Mouse (Mus musculus) heart, postnatal 0 days (tissue): ENCODE data around the gene Fgfr2. TPM values are rescaled to one million over a fixed set of nuclear protein-coding genes. Genes with fewer than 3 reads are reported as not detected.

Experiments used
- ATAC-seq: fragments of 200-750 bp; cut with Nextera tagmentation; 2 replicates; pipeline ENCODE4 v1.8.0; 2017; ENCODE audit warnings: low read depth, moderate number of reproducible peaks, moderate library complexity; ENCODE audit not compliant: insufficient read depth
- DNase-seq: peaks from one replicate; pipeline ENCODE4 v3.0.0-alpha.2; 2016; ENCODE audit warnings: low spot score
- H3K27ac ChIP-seq: fragments of 300-500 bp; sonication (generic); 2 replicates; pipeline ENCODE4 v1.5.1; 2014; ENCODE audit warnings: low read depth, mild to moderate bottlenecking
- H3K27me3 ChIP-seq: fragments of 300-500 bp; sonication (generic); 2 replicates; pipeline ENCODE4 v1.6.1; 2014; ENCODE audit warnings: low read length, mixed read lengths; ENCODE audit not compliant: control insufficient read depth, insufficient read depth
- H3K36me3 ChIP-seq: fragments of 300-500 bp; sonication (generic); replicated peaks from 2 replicates; pipeline ENCODE4 v1.6.1; 2014; ENCODE audit warnings: low read length, mixed read lengths; ENCODE audit not compliant: control insufficient read depth, insufficient read depth
- H3K4me1 ChIP-seq: fragments of 300-500 bp; sonication (generic); 2 replicates; pipeline ENCODE4 v1.6.1; 2014; ENCODE audit warnings: antibody characterized with exemption; ENCODE audit not compliant: control insufficient read depth, insufficient read depth
- H3K4me2 ChIP-seq: fragments of 300-500 bp; sonication (generic); 2 replicates; pipeline ENCODE4 v1.6.1; 2014; ENCODE audit warnings: low read depth, mild to moderate bottlenecking, low read length, moderate library complexity
- H3K4me3 ChIP-seq: fragments of 300-500 bp; sonication (generic); 2 replicates; pipeline ENCODE4 v1.5.1; 2014; ENCODE audit warnings: low read depth, low read length
- H3K9ac ChIP-seq: fragments of 300-500 bp; sonication (generic); replicated peaks from 2 replicates; pipeline ENCODE4 v1.6.1; 2014; ENCODE audit warnings: low read depth, low read length, mixed read lengths
- H3K9me3 ChIP-seq: fragments of 300-500 bp; sonication (generic); replicated peaks from 2 replicates; pipeline ENCODE4 v1.6.1; 2016; ENCODE audit warnings: low read length; ENCODE audit not compliant: control insufficient read depth
- CTCF ChIP-seq: IDR thresholded peaks from 2 replicates; pipeline ENCODE4 v1.5.1; 2016; ENCODE audit warnings: antibody characterized with exemption, control low read depth, low read depth
- EP300 ChIP-seq: IDR thresholded peaks from 2 replicates; pipeline ENCODE4 v1.6.1; 2016; ENCODE audit warnings: antibody characterized with exemption, low read depth
- WGBS: fragments of 180-500 bp; shearing (Covaris S2); extraction: QIAGEN DNeasy Blood & Tissue Kit; methylation state at CpG from one replicate; pipeline ENCODE4 v1.1.7; 2014; 5-methylcytosine and 5-hydroxymethylcytosine counted together
- polyA plus RNA-seq: library from polyadenylated mRNA; unstranded; fragments of >200 nt; fragmentation: Nextera tagmentation; extraction: Ambion mirVana; gene quantifications from 2 replicates; pipeline ENCODE4 v1.2.1, GENCODE M21; 2015
- total RNA-seq: library from RNA; depleted of rRNA; stranded (reverse); fragments of >200 nt; gene quantifications from 2 replicates; pipeline ENCODE4 v1.2.3, GENCODE M21; 2014; ENCODE audit warnings: low replicate concordance

Fgfr2 gene
- total and polyA plus RNA-seq, 2 experiments from 2014 or later, result 3.8 to 11.5 TPM

- TF ChIP-seq EP300 (no peak), CTCF (no peak)
- H3K9me3 ChIP-seq, result no peaks in the 10 kb centered on the region
- H3K27me3 ChIP-seq, result no peaks in the 10 kb centered on the region
- no peaks in the 10 kb centered on the region for H3K36me3 ChIP-seq
- DNase-seq, result no peak
- H3K27ac ChIP-seq, result no peak overlapping the region
- ATAC-seq, result no peak
- no peak overlapping the region for H3K9ac ChIP-seq
- 54% methylated on average over 17 of the region's 17 CpGs for WGBS
- no peak overlapping the region for H3K4me3 ChIP-seq
- H3K4me2 ChIP-seq, result no peak overlapping the region
- peaks cover 3% of the 10 kb centered on the region for H3K4me1 ChIP-seq
Observed at GRCm38 (mm10) chr7:132372752-132373513, 750.2 kb downstream of the Fgfr2 start.

GRCm38 (mm10) chr7:132371832-132372231, 751.3 kb downstream of the Fgfr2 start:
- WGBS, result 83% methylated on average over 1 of the region's 1 CpGs
- Histone ChIP-seq H3K4me1 (peaks cover 3% of the 10 kb centered on the region), H3K9ac (no peak overlapping the region), H3K9me3 (no peaks in the 10 kb centered on the region), H3K4me3 (no peak overlapping the region), H3K4me2 (no peak overlapping the region), H3K36me3 (no peaks in the 10 kb centered on the region), H3K27ac (no peak overlapping the region), H3K27me3 (no peaks in the 10 kb centered on the region)
- no peak for TF ChIP-seq EP300
- no peak for TF ChIP-seq CTCF
- no peak for ATAC-seq
- no peak for DNase-seq

GRCm38 (mm10) chr7:132369784-132370183, 753.4 kb downstream of the Fgfr2 start:
- DNase-seq (no peak), ATAC-seq (no peak)
- Histone ChIP-seq H3K9ac (no peak overlapping the region), H3K4me1 (peaks cover 3% of the 10 kb centered on the region), H3K27me3 (no peaks in the 10 kb centered on the region), H3K9me3 (no peaks in the 10 kb centered on the region), H3K36me3 (no peaks in the 10 kb centered on the region), H3K4me2 (no peak overlapping the region), H3K27ac (no peak overlapping the region), H3K4me3 (no peak overlapping the region)
- TF ChIP-seq EP300 (no peak), CTCF (no peak)
- WGBS, result 63% methylated on average over 2 of the region's 2 CpGs

GRCm38 (mm10) chr7:132368859-132369258, 754.3 kb downstream of the Fgfr2 start:
- WGBS, result 59% methylated on average over 6 of the region's 6 CpGs
- peaks cover 3% of the 10 kb centered on the region for H3K4me1 ChIP-seq
- ATAC-seq, result no peak

GRCm38 (mm10) chr7:132367344-132367743, 755.8 kb downstream of the Fgfr2 start:
- TF ChIP-seq EP300, result no peak
- no peak for TF ChIP-seq CTCF
- Histone ChIP-seq H3K9ac (no peak overlapping the region), H3K4me2 (no peak overlapping the region), H3K36me3 (no peaks in the 10 kb centered on the region), H3K27ac (no peak overlapping the region), H3K4me1 (peaks cover 3% of the 10 kb centered on the region), H3K9me3 (no peaks in the 10 kb centered on the region), H3K27me3 (no peaks in the 10 kb centered on the region), H3K4me3 (no peak overlapping the region)
- DNase-seq, result no peak
- WGBS, result 67% methylated on average over 3 of the region's 3 CpGs
- ATAC-seq, result no peak

More at GRCm38 (mm10) chr7:132368859-132369258, 754.3 kb downstream of the Fgfr2 start:
- Histone ChIP-seq H3K27ac (no peak overlapping the region), H3K36me3 (no peaks in the 10 kb centered on the region), H3K9ac (no peak overlapping the region), H3K9me3 (no peaks in the 10 kb centered on the region), H3K27me3 (no peaks in the 10 kb centered on the region), H3K4me2 (no peak overlapping the region), H3K4me3 (no peak overlapping the region)
- DNase-seq, result no peak
- TF ChIP-seq EP300, result no peak
- TF ChIP-seq CTCF, result no peak

- H3K4me3 ChIP-seq, result no peak overlapping the region
- H3K27ac ChIP-seq, result no peak overlapping the region
- TF ChIP-seq CTCF, result no peak
- TF ChIP-seq EP300, result no peak
- H3K9me3 ChIP-seq, result no peaks in the 10 kb centered on the region
- no peaks in the 10 kb centered on the region for H3K27me3 ChIP-seq
- H3K36me3 ChIP-seq, result no peaks in the 10 kb centered on the region
- no peak overlapping the region for H3K9ac ChIP-seq
- H3K4me2 ChIP-seq, result no peak overlapping the region
- 53% methylated on average over 5 of the region's 5 CpGs for WGBS
- DNase-seq, result no peak
- ATAC-seq, result no peak
- H3K4me1 ChIP-seq, result peaks cover 3% of the 10 kb centered on the region
Observed at GRCm38 (mm10) chr7:132365703-132366384, 757.3 kb downstream of the Fgfr2 start.
